In the genomic region with DNA sequence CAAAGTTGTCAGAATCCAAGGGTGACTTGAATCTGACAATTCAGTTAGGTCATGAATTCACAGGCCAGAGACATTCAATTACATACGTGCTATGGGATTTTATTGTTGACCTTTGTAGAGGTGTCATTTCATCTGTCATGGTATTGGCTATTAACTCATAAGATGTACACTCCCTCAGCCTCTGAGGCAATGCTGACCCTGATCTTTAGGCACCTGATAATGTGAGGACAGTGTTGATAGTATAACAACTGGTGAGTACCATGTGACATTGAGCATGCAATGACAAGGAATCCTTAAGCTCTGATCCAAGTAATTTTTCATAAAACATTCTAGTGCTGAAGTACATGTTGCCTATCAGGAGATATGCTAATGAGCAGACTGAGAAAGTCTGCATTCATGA, we compare ENCODE assay signal across 17 mouse cellular contexts.
"Had no signal": no experiment of that assay in that cellular context is flagged by ENCODE, and none has a peak within 500 bp of the region (broad histone marks: within the 10 kb centered on the region; RNA-seq: fewer than 3 reads in every experiment).

No protein-coding gene starts in this region.

- H3K4me3 ChIP-seq: neural tube, embryonic 12.5 days; neural tube, embryonic 13.5 days; neural tube, embryonic 15.5 days; stomach, embryonic 15.5 days had no signal

- H3K27me3 ChIP-seq: neural tube, embryonic 12.5 days; neural tube, embryonic 13.5 days; neural tube, embryonic 15.5 days; stomach, embryonic 15.5 days had no signal

- H3K36me3 ChIP-seq: neural tube, embryonic 12.5 days; neural tube, embryonic 13.5 days; neural tube, embryonic 15.5 days; stomach, embryonic 15.5 days had no signal

- H3K4me2 ChIP-seq: neural tube, embryonic 12.5 days; neural tube, embryonic 13.5 days; neural tube, embryonic 15.5 days; stomach, embryonic 15.5 days had no signal

- H3K9ac ChIP-seq: neural tube, embryonic 12.5 days; neural tube, embryonic 13.5 days; neural tube, embryonic 15.5 days; stomach, embryonic 15.5 days had no signal

- DNase-seq: retina, postnatal 1 day; right cerebral cortex, adult 18-20 months; right cerebral cortex, postnatal 14 days; right cerebral cortex, postnatal 25 days; right cerebral cortex, postnatal 4 days; spleen, adult 18-20 months; thymus, adult 18-20 months; thymus, adult 2 months; thymus, postnatal 14 days; thymus, postnatal 25 days; thymus, postnatal 36 days; thymus, postnatal 4 days had no signal

- H3K4me1 ChIP-seq: neural tube, embryonic 12.5 days; neural tube, embryonic 13.5 days; neural tube, embryonic 15.5 days; stomach, embryonic 15.5 days had no signal

- H3K27ac ChIP-seq: neural tube, embryonic 12.5 days; neural tube, embryonic 13.5 days; neural tube, embryonic 15.5 days; stomach, embryonic 15.5 days; stomach, postnatal 0 days had no signal

- H3K9me3 ChIP-seq: neural tube, embryonic 12.5 days; neural tube, embryonic 13.5 days; neural tube, embryonic 15.5 days; stomach, embryonic 15.5 days had no signal
